Mouse (Mus musculus): ENCODE results near the gene Stam. TPM values are rescaled to one million over a fixed set of nuclear protein-coding genes. Genes with fewer than 3 reads are reported as not detected.
A peak's percentile ranks its signal among the peaks of the same experiment; 100 is the strongest.

Stam gene
- polyA plus RNA-seq, 1 experiment, result 31.9 TPM

DNA sequence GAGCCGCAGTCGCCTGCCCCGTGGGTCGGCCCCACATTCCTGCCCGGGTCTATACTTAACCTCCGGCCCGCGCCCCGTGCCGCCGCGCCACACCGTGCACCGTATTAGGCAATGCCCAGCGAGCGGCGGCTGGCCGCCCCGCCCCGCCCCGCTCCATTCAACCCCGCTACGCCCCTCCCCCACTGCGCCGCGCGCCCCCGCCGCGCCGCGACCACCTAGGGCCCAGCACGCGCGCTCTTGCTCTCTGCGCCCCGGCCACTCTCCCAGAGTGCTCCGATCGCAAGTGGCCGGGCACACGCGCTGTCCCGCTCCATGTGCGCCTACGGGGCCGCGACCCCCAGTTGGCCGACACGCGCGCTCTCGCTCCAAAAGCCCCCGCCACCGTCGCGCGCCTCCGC, 18.7 kb upstream of the Stam start:
- Histone ChIP-seq H3ac (ENCODE audit: control insufficient read depth, insufficient read length) (peak overlapping the region; percentile 63), H3K4me3 (peak overlapping the region; percentile 60), H3K36me3 (ENCODE audit: control insufficient read depth, insufficient read depth) (no peaks in the 10 kb centered on the region), H3K4me2 (ENCODE audit: low read depth) (no peak overlapping the region), H3K27me3 (ENCODE audit: control insufficient read depth, insufficient read depth, insufficient read length) (no peaks in the 10 kb centered on the region), H3K79me2 (ENCODE audit: control insufficient read depth, insufficient read depth) (peaks cover 42% of the 10 kb centered on the region)
- no peak for TF ChIP-seq REST (IDR thresholded peaks at IDR 0.05; ENCODE audit: insufficient read depth, insufficient read length)
- TF ChIP-seq TCF3 (IDR thresholded peaks at IDR 0.05; ENCODE audit: insufficient read length, low read depth), result no peak
- no peak for TF ChIP-seq CEBPB (IDR thresholded peaks at IDR 0.05; ENCODE audit: insufficient read depth, poor library complexity, severe bottlenecking)
- no peak for TF ChIP-seq E2F4 (IDR thresholded peaks at IDR 0.05; ENCODE audit: insufficient read depth)
- peak in 1 of 3 experiments; percentile 27 for TF ChIP-seq MYOG (IDR thresholded peaks at IDR 0.05; ENCODE audit: control insufficient read depth in 1 of 3, insufficient read depth in 1 of 3, insufficient read length in 2 of 3, low read depth in 2 of 3)
- TF ChIP-seq USF1 (IDR thresholded peaks at IDR 0.05; ENCODE audit: low read depth), result no peak
- peak; percentile 97 for TF ChIP-seq SRF (IDR thresholded peaks at IDR 0.05; ENCODE audit: control insufficient read depth, insufficient read length, low read depth)
- TF ChIP-seq MAX (IDR thresholded peaks at IDR 0.05; ENCODE audit: low read depth), result no peak
- no peak for TF ChIP-seq TCF12 (IDR thresholded peaks at IDR 0.05; ENCODE audit: insufficient read depth, poor library complexity, severe bottlenecking)
- TF ChIP-seq POLR2A (IDR thresholded peaks at IDR 0.05; ENCODE audit: insufficient read length, low read depth), result peak; percentile 55
- TF ChIP-seq MYOD1 (IDR thresholded peaks at IDR 0.05; ENCODE audit: control insufficient read depth in 1 of 3, insufficient read length in 2 of 3, low read depth in 2 of 3), result peak in 1 of 3 experiments; percentile 11
- no peak for TF ChIP-seq POLR2AphosphoS2 (IDR thresholded peaks at IDR 0.05; ENCODE audit: insufficient read length, low read depth)

- no peaks in the 10 kb centered on the region for H3K36me3 ChIP-seq (ENCODE audit: control insufficient read depth, insufficient read depth)
- peak within 1 kb of the TSS; percentile 63 for H3ac ChIP-seq (ENCODE audit: control insufficient read depth, insufficient read length)
- peak within 1 kb of the TSS; percentile 84 for H3K4me2 ChIP-seq (ENCODE audit: low read depth)
- no peaks in the 10 kb centered on the region for H3K27me3 ChIP-seq (ENCODE audit: control insufficient read depth, insufficient read depth, insufficient read length)
- H3K79me2 ChIP-seq (ENCODE audit: control insufficient read depth, insufficient read depth), result peaks cover 37% of the 10 kb centered on the region
- peak within 1 kb of the TSS; percentile 60 for H3K4me3 ChIP-seq
- TF ChIP-seq POLR2A (IDR thresholded peaks at IDR 0.05; ENCODE audit: insufficient read length, low read depth), result peak; percentile 76
- no peak for TF ChIP-seq MYOG (IDR thresholded peaks at IDR 0.05; ENCODE audit: control insufficient read depth in 1 of 3, insufficient read depth in 1 of 3, insufficient read length in 2 of 3, low read depth in 2 of 3)
- TF ChIP-seq USF1 (IDR thresholded peaks at IDR 0.05; ENCODE audit: low read depth), result no peak
- TF ChIP-seq MYOD1 (IDR thresholded peaks at IDR 0.05; ENCODE audit: control insufficient read depth in 1 of 3, insufficient read length in 2 of 3, low read depth in 2 of 3), result peak in 1 of 3 experiments; percentile 0
These were observed 18.1 kb upstream of the Stam start, which contains the start of gene Hacd1 for GRCm38 (mm10) chr2:14055566-14056331. Hacd1 (minus strand) TSS chr2:14056135.

GRCm38 (mm10) chr2:14065704-14066650, 7.9 kb upstream of the Stam start:
- H3K4me3 ChIP-seq, result no peak overlapping the region
- no peaks in the 10 kb centered on the region for H3K27me3 ChIP-seq (ENCODE audit: control insufficient read depth, insufficient read depth, insufficient read length)
- H3ac ChIP-seq (ENCODE audit: control insufficient read depth, insufficient read length), result no peak overlapping the region
- H3K36me3 ChIP-seq (ENCODE audit: control insufficient read depth, insufficient read depth), result no peaks in the 10 kb centered on the region
- peak overlapping the region; percentile 4 for H3K4me2 ChIP-seq (ENCODE audit: low read depth)
- no peaks in the 10 kb centered on the region for H3K79me2 ChIP-seq (ENCODE audit: control insufficient read depth, insufficient read depth)
- no peak for TF ChIP-seq MAX (IDR thresholded peaks at IDR 0.05; ENCODE audit: low read depth)
- TF ChIP-seq REST (IDR thresholded peaks at IDR 0.05; ENCODE audit: insufficient read depth, insufficient read length), result no peak
- TF ChIP-seq POLR2AphosphoS2 (IDR thresholded peaks at IDR 0.05; ENCODE audit: insufficient read length, low read depth), result no peak

GRCm38 (mm10) chr2:14069027-14069426, 4.9 kb upstream of the Stam start:
- Histone ChIP-seq H3K36me3 (ENCODE audit: control insufficient read depth, insufficient read depth) (no peaks in the 10 kb centered on the region), H3ac (ENCODE audit: control insufficient read depth, insufficient read length) (no peak overlapping the region), H3K79me2 (ENCODE audit: control insufficient read depth, insufficient read depth) (peaks cover under 1% of the 10 kb centered on the region), H3K4me2 (ENCODE audit: low read depth) (no peak overlapping the region), H3K27me3 (ENCODE audit: control insufficient read depth, insufficient read depth, insufficient read length) (no peaks in the 10 kb centered on the region), H3K4me3 (no peak overlapping the region)
- no peak for TF ChIP-seq CEBPB (IDR thresholded peaks at IDR 0.05; ENCODE audit: insufficient read depth, poor library complexity, severe bottlenecking)
- no peak for TF ChIP-seq TCF3 (IDR thresholded peaks at IDR 0.05; ENCODE audit: insufficient read length, low read depth)
- no peak for TF ChIP-seq E2F4 (IDR thresholded peaks at IDR 0.05; ENCODE audit: insufficient read depth)
- TF ChIP-seq MYOD1 (IDR thresholded peaks at IDR 0.05; ENCODE audit: control insufficient read depth in 1 of 3, insufficient read length in 2 of 3, low read depth in 2 of 3), result no peak
- no peak for TF ChIP-seq POLR2AphosphoS2 (IDR thresholded peaks at IDR 0.05; ENCODE audit: insufficient read length, low read depth)
- TF ChIP-seq SRF (IDR thresholded peaks at IDR 0.05; ENCODE audit: control insufficient read depth, insufficient read length, low read depth), result no peak
- no peak for TF ChIP-seq MYOG (IDR thresholded peaks at IDR 0.05; ENCODE audit: control insufficient read depth in 1 of 3, insufficient read depth in 1 of 3, insufficient read length in 2 of 3, low read depth in 2 of 3)

- Histone ChIP-seq H3K79me2 (ENCODE audit: control insufficient read depth, insufficient read depth) (peaks cover 15% of the 10 kb centered on the region), H3K27me3 (ENCODE audit: control insufficient read depth, insufficient read depth, insufficient read length) (no peaks in the 10 kb centered on the region), H3K36me3 (ENCODE audit: control insufficient read depth, insufficient read depth) (no peaks in the 10 kb centered on the region), H3ac (ENCODE audit: control insufficient read depth, insufficient read length) (no peak overlapping the region), H3K4me2 (ENCODE audit: low read depth) (no peak overlapping the region), H3K4me3 (no peak overlapping the region)
- TF ChIP-seq SRF (IDR thresholded peaks at IDR 0.05; ENCODE audit: control insufficient read depth, insufficient read length, low read depth) (no peak), TCF12 (IDR thresholded peaks at IDR 0.05; ENCODE audit: insufficient read depth, poor library complexity, severe bottlenecking) (no peak), MYOD1 (IDR thresholded peaks at IDR 0.05; ENCODE audit: control insufficient read depth in 1 of 3, insufficient read length in 2 of 3, low read depth in 2 of 3) (no peak), MAX (IDR thresholded peaks at IDR 0.05; ENCODE audit: low read depth) (no peak)
These were observed 3.4 kb upstream of the Stam start for GRCm38 (mm10) chr2:14070466-14070865.

Measured in myocyte (in vitro differentiated cells).